Mouse (Mus musculus) left cerebral cortex, adult 2 months (tissue): Measurements from ENCODE around the gene Cdyl. TPM values are rescaled to one million over a fixed set of nuclear protein-coding genes. Genes with fewer than 3 reads are reported as not detected.
A peak's percentile ranks its signal among the peaks of the same experiment; 100 is the strongest.

Experiments
- DNase-seq, 2 experiments: peaks; one replicate each; pipeline ENCODE4 v3.0.0; 2021 to 2022; ENCODE audit warnings: low spot score in 2 of 2, mixed read lengths in 1 of 2; ENCODE audit errors: extremely low spot score in 1 of 2
- H3K27ac ChIP-seq: fragments of 200-600 bp; 2 replicates; pipeline ENCODE4 v1.8.1; 2022
- H3K4me3 ChIP-seq: fragments of 200-600 bp; 2 replicates; pipeline ENCODE4 v1.8.1; 2022
- CTCF ChIP-seq: fragments of 200-600 bp; IDR thresholded peaks from 2 replicates; pipeline ENCODE4 v1.8.1; 2022; ENCODE audit warnings: antibody characterized with exemption, mild to moderate bottlenecking, moderate library complexity
- intact Hi-C: fragments of 180-260 bp; cut with DNase I; formaldehyde crosslinking; loops from one replicate; pipeline ENCODE4 v1.15.1; 2025
- total RNA-seq, 2 experiments: library from RNA; stranded (reverse); gene quantifications; 2 replicates each; pipeline ENCODE4 v1.2.3; 2021

The Cdyl gene
- total RNA-seq, 2 experiments from 2014 or later = 54.1 to 54.3 TPM

GRCm38 (mm10) chr13:35742696-35743095, 83.1 kb downstream of the Cdyl start:
- Histone ChIP-seq H3K4me3 (peak overlapping the region; percentile 86), H3K27ac (no peak overlapping the region)
- no peak for TF ChIP-seq CTCF
- intact Hi-C loops = loop anchor here (2.0 to 5.0 kb wide), 2 partner anchors 240 to 610 kb away; no protein-coding TSS in a partner anchor
- no peak for DNase-seq

- Histone ChIP-seq H3K27ac (no peak overlapping the region), H3K4me3 (no peak overlapping the region)
- intact Hi-C loops = loop anchor here (2.0 to 5.0 kb wide), 2 partner anchors 240 to 611 kb away; no protein-coding TSS in a partner anchor
- no peak for DNase-seq
- TF ChIP-seq CTCF = no peak
These were observed 83.6 kb downstream of the Cdyl start for GRCm38 (mm10) chr13:35743196-35743595.

- no peak for DNase-seq
- Histone ChIP-seq H3K4me3 (no peak overlapping the region), H3K27ac (no peak overlapping the region)
- intact Hi-C loops = no loop called here
- TF ChIP-seq CTCF = no peak
These were observed 89.6 kb downstream of the Cdyl start for GRCm38 (mm10) chr13:35749194-35749593.

- Histone ChIP-seq H3K4me3 (no peak overlapping the region), H3K27ac (no peak overlapping the region)
- no peak for DNase-seq
- intact Hi-C loops = no loop called here
- TF ChIP-seq CTCF = no peak
These were observed 90.0 kb downstream of the Cdyl start for GRCm38 (mm10) chr13:35749680-35750079.

- no peak for TF ChIP-seq CTCF
- intact Hi-C loops = no loop called here
- Histone ChIP-seq H3K4me3 (no peak overlapping the region), H3K27ac (no peak overlapping the region)
- no peak for DNase-seq
These were observed 92.4 kb downstream of the Cdyl start for GRCm38 (mm10) chr13:35752046-35752445.

- DNase-seq = no peak
- intact Hi-C loops = no loop called here
- H3K27ac ChIP-seq = no peak overlapping the region
- TF ChIP-seq CTCF = no peak
- H3K4me3 ChIP-seq = no peak overlapping the region
These were observed 95.4 kb downstream of the Cdyl start for GRCm38 (mm10) chr13:35755002-35755401.

GRCm38 (mm10) chr13:35755655-35756283, 96.1 kb downstream of the Cdyl start:
- Histone ChIP-seq H3K4me3 (no peak overlapping the region), H3K27ac (no peak overlapping the region)
- no peak for DNase-seq
- no peak for TF ChIP-seq CTCF
- intact Hi-C loops = no loop called here

GRCm38 (mm10) chr13:35756393-35757338, 97.0 kb downstream of the Cdyl start:
- no peak for DNase-seq
- Histone ChIP-seq H3K4me3 (no peak overlapping the region), H3K27ac (no peak overlapping the region)
- TF ChIP-seq CTCF = no peak
- intact Hi-C loops = no loop called here

- no peak for TF ChIP-seq CTCF
- Histone ChIP-seq H3K27ac (no peak overlapping the region), H3K4me3 (no peak overlapping the region)
- intact Hi-C loops = no loop called here
- no peak for DNase-seq
These were observed 100.7 kb downstream of the Cdyl start for GRCm38 (mm10) chr13:35760372-35760771.

- no peak overlapping the region for H3K27ac ChIP-seq
- no peak for TF ChIP-seq CTCF
- intact Hi-C loops = no loop called here
- no peak for DNase-seq
- no peak overlapping the region for H3K4me3 ChIP-seq
These were observed 104.9 kb downstream of the Cdyl start for GRCm38 (mm10) chr13:35764559-35764958.

GRCm38 (mm10) chr13:35765817-35766216, 106.2 kb downstream of the Cdyl start:
- intact Hi-C loops = no loop called here
- no peak for TF ChIP-seq CTCF
- DNase-seq = no peak
- no peak overlapping the region for H3K4me3 ChIP-seq
- H3K27ac ChIP-seq = no peak overlapping the region

- Histone ChIP-seq H3K4me3 (no peak overlapping the region), H3K27ac (no peak overlapping the region)
- DNase-seq = no peak
- intact Hi-C loops = loop anchor here (5.0 kb wide), 1 partner anchor 178 kb away; no protein-coding TSS in a partner anchor
- TF ChIP-seq CTCF = no peak
These were observed 110.0 kb downstream of the Cdyl start for GRCm38 (mm10) chr13:35769673-35770072.
